Mouse (Mus musculus) lung, adult 2 months (tissue): Measurements from ENCODE around the gene Ifna7.
"Not testable (repeated sequence)": the region's sequence is repeated elsewhere in the genome, so short reads cannot be mapped to it uniquely, and the experiment has no call there.

Experiments
- CTCF ChIP-seq: fragments of 200-500 bp; IDR thresholded peaks from 2 replicates; pipeline ENCODE4 v1.5.1; 2011; ENCODE audit warnings: mild to moderate bottlenecking, low read length, control low read depth; ENCODE audit not compliant: insufficient read depth
- POLR2A ChIP-seq: fragments of 200-500 bp; IDR thresholded peaks from 2 replicates; pipeline ENCODE4 v1.6.1; 2011; ENCODE audit warnings: low read depth, mild to moderate bottlenecking, control low read depth, low read length, borderline replicate concordance; ENCODE audit errors: extremely low read depth

DNA sequence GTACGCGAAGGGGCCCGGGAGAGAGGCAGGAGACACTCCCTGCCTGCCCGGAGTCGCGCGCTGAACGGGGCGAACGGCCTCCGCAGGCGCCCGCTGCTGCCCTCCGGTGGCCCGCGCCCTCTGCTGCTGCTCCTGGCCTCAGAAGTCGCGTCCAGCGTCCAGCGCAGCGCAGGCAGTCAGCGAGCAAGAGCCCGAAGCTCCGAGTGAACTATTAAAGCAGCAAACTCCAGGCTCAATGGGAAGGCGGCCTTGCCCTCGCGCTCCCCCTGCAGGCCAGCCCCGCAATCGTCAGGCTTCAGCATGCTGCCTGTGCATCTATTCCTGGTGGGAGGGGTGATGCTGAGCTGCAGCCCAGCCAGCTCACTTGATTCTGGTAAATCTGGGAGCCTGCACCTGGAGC is 36.5 kb upstream of the Ifna7 start, which contains the start of gene Gm13272:
- not testable (repeated sequence) for TF ChIP-seq CTCF, POLR2A
